Mouse (Mus musculus) bone marrow, adult 2 months (tissue): ENCODE data around the gene Gkn2. TPM values are rescaled to one million over a fixed set of nuclear protein-coding genes. Genes with fewer than 3 reads are reported as not detected.

ENCODE experiments used
- H3K27ac ChIP-seq: fragments of 200-500 bp; 2 replicates; pipeline ENCODE4 v1.5.1; 2012; ENCODE audit warnings: low read depth, mild to moderate bottlenecking, control low read depth, inconsistent platforms, low read length; ENCODE audit not compliant: control insufficient read depth, poor library complexity, insufficient read depth
- H3K4me1 ChIP-seq: fragments of 200-500 bp; 2 replicates; pipeline ENCODE4 v1.6.1; 2011; ENCODE audit warnings: low read length; ENCODE audit not compliant: control insufficient read depth, insufficient read depth
- H3K4me3 ChIP-seq: fragments of 200-500 bp; replicated peaks from 2 replicates; pipeline ENCODE3; 2011; ENCODE audit warnings: mild to moderate bottlenecking, low read depth, low read length, control low read depth; ENCODE audit not compliant: control insufficient read depth
- CTCF ChIP-seq: fragments of 200-500 bp; IDR thresholded peaks from 2 replicates; pipeline ENCODE4 v1.5.1; 2011; ENCODE audit warnings: low read length, control low read depth; ENCODE audit not compliant: control insufficient read depth, insufficient read depth
- POLR2A ChIP-seq: fragments of 200-500 bp; IDR thresholded peaks from 2 replicates; pipeline ENCODE4 v1.6.1; 2011; ENCODE audit warnings: low read depth, mild to moderate bottlenecking, control low read depth, low read length, borderline replicate concordance; ENCODE audit not compliant: control insufficient read depth
- WGBS: fragments of 180-500 bp; shearing (Covaris S2); methylation state at CpG from one replicate; pipeline ENCODE4 v1.1.7; 2018; 5-methylcytosine and 5-hydroxymethylcytosine counted together
- polyA plus RNA-seq: library from polyadenylated mRNA; stranded (reverse); fragments of >200 nt; gene quantifications from 2 replicates; pipeline ENCODE4 v1.2.4, GENCODE M21; 2011; ENCODE audit warnings: low replicate concordance; ENCODE audit not compliant: missing spikeins, insufficient read depth, insufficient read length

The Gkn2 gene
- polyA plus RNA-seq, 1 experiment = not detected

GRCm38 (mm10) chr6:87426954-87427353 lies 53.8 kb downstream of the Gkn2 start:
- no peaks in the 10 kb centered on the region for H3K4me1 ChIP-seq
- WGBS = 77% methylated on average over 5 of the region's 5 CpGs
- no peak overlapping the region for H3K27ac ChIP-seq
- TF ChIP-seq CTCF (no peak), POLR2A (no peak)
- H3K4me3 ChIP-seq = no peak overlapping the region

- Histone ChIP-seq H3K4me1 (no peaks in the 10 kb centered on the region), H3K27ac (no peak overlapping the region), H3K4me3 (no peak overlapping the region)
- 83% methylated on average over 8 of the region's 8 CpGs for WGBS
- TF ChIP-seq POLR2A (no peak), CTCF (no peak)
Observed at GRCm38 (mm10) chr6:87427616-87428015, 54.5 kb downstream of the Gkn2 start.

GRCm38 (mm10) chr6:87428487-87429044 lies 55.4 kb downstream of the Gkn2 start, which contains the start of gene Bmp10:
Gene Bmp10 (plus strand): TSS chr6:87428994.
- H3K4me3 ChIP-seq = no peak within 1 kb of the TSS
- WGBS = 70% methylated on average over 7 of the region's 7 CpGs
- no peaks in the 10 kb centered on the region for H3K4me1 ChIP-seq
- H3K27ac ChIP-seq = no peak within 1 kb of the TSS
- TF ChIP-seq POLR2A (no peak), CTCF (no peak)

Other genes starting within 250 kb of the Gkn2 start
- 2.1 and 5.3 TPM in 2 replicates for gene Antxr1, start 37.5 kb upstream of the Gkn2 start, polyA plus RNA-seq
- not detected in 2 replicates for gene Gkn1, start 22.4 kb upstream of the Gkn2 start, polyA plus RNA-seq
- not detected in 2 replicates for gene Gkn3, start 15.6 kb downstream of the Gkn2 start, polyA plus RNA-seq
- gene Bmp10, start 55.6 kb downstream of the Gkn2 start, polyA plus RNA-seq = not detected in 2 replicates
- gene Arhgap25, start 159.9 kb downstream of the Gkn2 start, polyA plus RNA-seq = 9.9 and 24.4 TPM in 2 replicates
- gene Prokr1, start 217.4 kb downstream of the Gkn2 start, polyA plus RNA-seq = 1.6 and 2.0 TPM in 2 replicates